Mouse (Mus musculus) hindbrain, postnatal 0 days (tissue): Measurements from ENCODE around the gene Crls1. TPM values are rescaled to one million over a fixed set of nuclear protein-coding genes. Genes with fewer than 3 reads are reported as not detected.

Source experiments
- ATAC-seq: fragments of 200-750 bp; cut with Nextera tagmentation; 2 replicates; pipeline ENCODE4 v1.8.0; 2017; ENCODE audit warnings: mild to moderate bottlenecking, moderate TSS enrichment, moderate library complexity
- DNase-seq: peaks from one replicate; pipeline ENCODE4 v3.0.0-alpha.2; 2015; ENCODE audit warnings: low spot score
- H3K27ac ChIP-seq: fragments of 300-500 bp; sonication (generic); 2 replicates; pipeline ENCODE4 v1.5.1; 2014; ENCODE audit warnings: mild to moderate bottlenecking
- H3K27me3 ChIP-seq: fragments of 300-500 bp; sonication (generic); 2 replicates; pipeline ENCODE4 v1.6.1; 2014; ENCODE audit warnings: low read length, mixed read lengths; ENCODE audit not compliant: insufficient read depth
- H3K36me3 ChIP-seq: fragments of 300-500 bp; sonication (generic); 2 replicates; pipeline ENCODE4 v1.6.1; 2014; ENCODE audit warnings: low read length, mixed read lengths; ENCODE audit not compliant: insufficient read depth
- H3K4me1 ChIP-seq: fragments of 300-500 bp; sonication (generic); 2 replicates; pipeline ENCODE4 v1.6.1; 2014; ENCODE audit warnings: antibody characterized with exemption, low read length, mixed read lengths; ENCODE audit not compliant: insufficient read depth
- H3K4me2 ChIP-seq: fragments of 300-500 bp; sonication (generic); 2 replicates; pipeline ENCODE4 v1.6.1; 2014; ENCODE audit warnings: low read depth, mild to moderate bottlenecking, low read length, moderate library complexity, mixed read lengths
- H3K4me3 ChIP-seq: fragments of 300-500 bp; sonication (generic); 2 replicates; pipeline ENCODE4 v1.5.1; 2014; ENCODE audit warnings: low read length
- H3K9ac ChIP-seq: fragments of 300-500 bp; sonication (generic); replicated peaks from 2 replicates; pipeline ENCODE4 v1.6.1; 2014; ENCODE audit warnings: mild to moderate bottlenecking, low read length, moderate library complexity, mixed read lengths
- H3K9me3 ChIP-seq: fragments of 300-500 bp; sonication (generic); 2 replicates; pipeline ENCODE4 v1.6.1; 2016; ENCODE audit warnings: low read length, mixed read lengths
- CTCF ChIP-seq: IDR thresholded peaks from 2 replicates; pipeline ENCODE4 v1.5.1; 2016; ENCODE audit warnings: antibody characterized with exemption, control low read depth, low read depth
- WGBS: fragments of 180-500 bp; shearing (Covaris S2); extraction: QIAGEN DNeasy Blood & Tissue Kit; methylation state at CpG from one replicate; pipeline ENCODE4 v1.1.7; 2014; 5-methylcytosine and 5-hydroxymethylcytosine counted together
- polyA plus RNA-seq: library from polyadenylated mRNA; unstranded; fragments of >200 nt; fragmentation: Nextera tagmentation; extraction: Ambion mirVana; gene quantifications from 2 replicates; pipeline ENCODE4 v1.2.1, GENCODE M21; 2015
- total RNA-seq: library from RNA; depleted of rRNA; stranded (reverse); fragments of >200 nt; gene quantifications from 2 replicates; pipeline ENCODE4 v1.2.3, GENCODE M21; 2014

Gene Crls1
- total and polyA plus RNA-seq, 2 experiments from 2014 or later = 22.9 to 33.6 TPM

DNA sequence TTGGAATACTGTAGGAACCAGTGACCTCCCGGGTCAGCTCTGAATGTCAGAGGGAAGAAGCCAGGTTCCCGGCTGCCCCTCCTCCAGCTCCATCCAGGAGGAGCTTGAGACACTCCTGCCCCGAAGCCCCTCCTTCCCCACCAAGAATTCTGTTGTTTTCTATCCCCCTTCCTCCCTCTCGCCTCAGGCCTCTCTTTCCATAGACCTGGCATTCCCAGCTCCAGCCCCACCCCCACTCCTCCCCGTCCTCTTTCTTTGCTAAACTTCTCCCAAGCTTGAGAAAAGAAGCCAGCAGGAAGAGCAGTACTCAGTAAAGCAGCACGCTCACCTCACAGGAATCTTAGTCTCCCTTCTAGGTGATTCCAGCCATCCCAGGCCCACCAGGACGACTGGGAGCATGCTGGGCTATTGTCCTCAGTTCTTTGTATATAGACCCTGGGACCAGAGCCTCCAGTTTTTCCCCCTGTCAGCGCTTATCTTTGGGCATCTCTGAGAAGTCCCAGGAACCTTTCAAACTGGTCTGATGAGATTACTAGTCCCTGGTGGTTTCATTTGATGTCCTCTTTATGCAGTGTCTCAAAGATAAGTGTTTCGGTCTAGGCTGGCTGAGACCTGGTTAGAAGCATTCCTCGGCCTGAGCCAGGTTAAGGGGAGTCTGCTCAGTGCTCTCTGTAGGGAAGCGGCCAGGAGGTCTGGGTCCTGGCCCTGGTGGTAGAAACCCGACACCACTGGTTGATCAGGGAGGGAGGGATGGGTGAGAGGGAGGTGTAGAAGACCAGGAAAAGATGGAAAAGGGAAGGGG, 34.6 kb downstream of the Crls1 start, which contains the start of gene Lrrn4:
Lrrn4 (minus strand) TSS at position 48 of the 802 bp plus-strand sequence.
- peak within 1 kb of the TSS; percentile 51 for H3K4me3 ChIP-seq

DNA sequence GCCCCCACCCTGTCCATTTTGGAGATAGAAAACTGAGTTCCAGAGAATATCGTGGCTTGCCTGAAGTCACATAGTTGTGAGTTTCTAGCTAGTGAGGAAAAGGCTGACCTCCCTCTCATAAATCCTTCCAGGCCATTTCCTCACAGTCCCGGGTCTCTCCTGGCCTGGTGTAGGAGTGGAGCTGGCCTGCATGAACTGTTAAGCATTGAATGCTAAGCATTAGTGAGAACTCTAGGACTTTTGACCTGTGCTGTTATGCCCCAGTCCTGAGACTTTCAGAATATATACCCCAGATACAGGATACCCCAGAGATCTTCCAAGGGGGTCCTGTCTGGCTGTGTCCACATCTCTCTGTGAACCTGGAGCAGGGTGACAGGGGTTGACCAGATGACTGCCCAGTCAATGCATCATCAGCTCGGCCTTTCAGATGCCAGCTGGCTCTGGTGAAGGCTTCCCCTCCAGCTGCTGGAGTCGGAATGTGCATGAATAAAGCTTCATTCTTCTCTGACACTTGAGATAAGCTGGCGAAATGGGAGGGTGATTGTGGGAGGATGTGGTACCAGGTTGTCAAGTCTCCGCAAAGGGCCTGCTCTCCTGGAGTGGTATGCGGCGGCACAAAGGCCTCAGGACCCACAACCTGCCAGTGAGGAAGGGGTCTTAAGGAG, 38.0 kb downstream of the Crls1 start:
- H3K9me3 ChIP-seq = no peaks in the 10 kb centered on the region
- no peak overlapping the region for H3K9ac ChIP-seq
- H3K36me3 ChIP-seq = no peaks in the 10 kb centered on the region
- TF ChIP-seq CTCF = no peak
- H3K27me3 ChIP-seq = peaks cover 8% of the 10 kb centered on the region
- no peak overlapping the region for H3K4me2 ChIP-seq
- no peak overlapping the region for H3K27ac ChIP-seq
- DNase-seq (no peak), ATAC-seq (no peak)
- H3K4me3 ChIP-seq = no peak overlapping the region
- H3K4me1 ChIP-seq = no peaks in the 10 kb centered on the region
- 77% methylated on average over 8 of the region's 8 CpGs for WGBS

More for the DNA sequence above, 34.6 kb downstream of the Crls1 start, which contains the start of gene Lrrn4:
- Histone ChIP-seq H3K4me1 (no peaks in the 10 kb centered on the region), H3K9me3 (no peaks in the 10 kb centered on the region), H3K27ac (no peak within 1 kb of the TSS), H3K36me3 (no peaks in the 10 kb centered on the region), H3K27me3 (peaks cover 8% of the 10 kb centered on the region), H3K9ac (peak within 1 kb of the TSS; percentile 50), H3K4me2 (peak within 1 kb of the TSS; percentile 81)
- TF ChIP-seq CTCF = no peak
- 19% methylated on average over 12 of the region's 12 CpGs for WGBS
- ATAC-seq (no peak), DNase-seq (no peak)

DNA sequence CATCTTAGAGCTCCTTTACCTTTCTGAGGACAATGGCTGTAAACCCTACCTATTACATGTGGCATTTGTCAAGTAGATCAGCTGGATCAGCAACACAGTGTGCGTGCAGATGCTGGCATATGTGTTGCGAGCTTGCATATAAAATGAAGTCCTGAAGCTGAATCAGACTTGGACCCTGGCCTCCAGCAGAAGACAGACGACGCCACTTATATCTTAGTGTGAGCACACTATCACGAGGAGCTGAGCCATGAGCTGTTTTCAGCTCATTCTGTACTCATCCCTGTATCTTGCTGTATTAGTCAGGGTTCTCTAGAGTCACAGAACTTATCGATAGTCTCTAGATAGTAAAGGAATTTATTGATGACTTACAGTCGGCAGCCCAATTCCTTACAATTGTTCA, 38.8 kb downstream of the Crls1 start:
- peaks cover 8% of the 10 kb centered on the region for H3K27me3 ChIP-seq

GRCm38 (mm10) chr2:132893826-132894225, 47.4 kb downstream of the Crls1 start:
- TF ChIP-seq CTCF = no peak
- no peak overlapping the region for H3K27ac ChIP-seq
- H3K4me2 ChIP-seq = no peak overlapping the region
- DNase-seq = no peak
- H3K9me3 ChIP-seq = no peaks in the 10 kb centered on the region
- H3K4me3 ChIP-seq = no peak overlapping the region
- no peak for ATAC-seq
- no peak overlapping the region for H3K9ac ChIP-seq
- H3K4me1 ChIP-seq = no peaks in the 10 kb centered on the region
- no peaks in the 10 kb centered on the region for H3K36me3 ChIP-seq
- WGBS = 73% methylated on average over 5 of the region's 5 CpGs
- no peaks in the 10 kb centered on the region for H3K27me3 ChIP-seq

More for the DNA sequence above, 38.8 kb downstream of the Crls1 start:
- Histone ChIP-seq H3K4me3 (no peak overlapping the region), H3K9me3 (no peaks in the 10 kb centered on the region), H3K9ac (no peak overlapping the region), H3K36me3 (no peaks in the 10 kb centered on the region), H3K4me2 (no peak overlapping the region), H3K27ac (no peak overlapping the region), H3K4me1 (no peaks in the 10 kb centered on the region)
- WGBS = 92% methylated on average over 7 of the region's 7 CpGs
- no peak for DNase-seq
- ATAC-seq = no peak
- TF ChIP-seq CTCF = no peak

- WGBS = 52% methylated on average over 1 of the region's 1 CpGs
- H3K27me3 ChIP-seq = no peaks in the 10 kb centered on the region
- no peak overlapping the region for H3K4me2 ChIP-seq
- no peak for TF ChIP-seq CTCF
- ATAC-seq = no peak
- no peaks in the 10 kb centered on the region for H3K9me3 ChIP-seq
- no peaks in the 10 kb centered on the region for H3K4me1 ChIP-seq
- H3K9ac ChIP-seq = no peak overlapping the region
- H3K36me3 ChIP-seq = no peaks in the 10 kb centered on the region
- H3K4me3 ChIP-seq = no peak overlapping the region
- H3K27ac ChIP-seq = no peak overlapping the region
- DNase-seq = no peak
Observed at GRCm38 (mm10) chr2:132898211-132898610, 51.7 kb downstream of the Crls1 start.

GRCm38 (mm10) chr2:132900596-132900995, 54.1 kb downstream of the Crls1 start:
- TF ChIP-seq CTCF = no peak
- Histone ChIP-seq H3K36me3 (no peaks in the 10 kb centered on the region), H3K9me3 (no peaks in the 10 kb centered on the region), H3K4me1 (no peaks in the 10 kb centered on the region), H3K9ac (no peak overlapping the region), H3K4me3 (no peak overlapping the region), H3K27me3 (no peaks in the 10 kb centered on the region), H3K27ac (no peak overlapping the region), H3K4me2 (no peak overlapping the region)
- DNase-seq (no peak), ATAC-seq (no peak)
- 70% methylated on average over 1 of the region's 1 CpGs for WGBS
